Mouse (Mus musculus): ENCODE data around the gene Wdr83. TPM values are rescaled to one million over a fixed set of nuclear protein-coding genes. Genes with fewer than 3 reads are reported as not detected.
A peak's percentile ranks its signal among the peaks of the same experiment; 100 is the strongest.

Gene Wdr83
- polyA plus RNA-seq, 1 experiment from 2014 or later: 44.7 TPM

- peaks cover 40% of the 10 kb centered on the region for H3K36me3 ChIP-seq
- no peaks in the 10 kb centered on the region for H3K9me3 ChIP-seq
- no peak overlapping the region for H3K27ac ChIP-seq
- H3K27me3 ChIP-seq: no peaks in the 10 kb centered on the region
- H3K4me3 ChIP-seq: no peak overlapping the region
- no peak overlapping the region for H3K9ac ChIP-seq
- no peak overlapping the region for H3K4me2 ChIP-seq
- WGBS: 85% methylated on average over 10 of the region's 10 CpGs
- peaks cover 18% of the 10 kb centered on the region for H3K4me1 ChIP-seq
- ATAC-seq (ENCODE audit: borderline replicate concordance, extremely low read depth, low FRiP score, low TSS enrichment): no peak
Observed at GRCm38 (mm10) chr8:85074617-85075016, 6.5 kb downstream of the Wdr83 start.

- H3K4me3 ChIP-seq: no peak overlapping the region
- no peak overlapping the region for H3K27ac ChIP-seq
- H3K4me1 ChIP-seq: peaks cover 18% of the 10 kb centered on the region
- H3K4me2 ChIP-seq: no peak overlapping the region
- H3K36me3 ChIP-seq: peaks cover 40% of the 10 kb centered on the region
- no peak overlapping the region for H3K9ac ChIP-seq
- ATAC-seq (ENCODE audit: borderline replicate concordance, extremely low read depth, low FRiP score, low TSS enrichment): no peak
- H3K27me3 ChIP-seq: no peaks in the 10 kb centered on the region
- WGBS: 78% methylated on average over 10 of the region's 10 CpGs
- no peaks in the 10 kb centered on the region for H3K9me3 ChIP-seq
Observed at GRCm38 (mm10) chr8:85074167-85074566, 6.9 kb downstream of the Wdr83 start.

- no peaks in the 10 kb centered on the region for H3K27me3 ChIP-seq
Observed at GRCm38 (mm10) chr8:85073041-85073612, 8.0 kb downstream of the Wdr83 start.

GRCm38 (mm10) chr8:85072364-85072929 is 8.7 kb downstream of the Wdr83 start:
- peak overlapping the region; percentile 75 for H3K9ac ChIP-seq
- H3K9me3 ChIP-seq: no peaks in the 10 kb centered on the region
- peaks cover 18% of the 10 kb centered on the region for H3K4me1 ChIP-seq
- peaks cover 34% of the 10 kb centered on the region for H3K36me3 ChIP-seq
- no peak for ATAC-seq (ENCODE audit: borderline replicate concordance, extremely low read depth, low FRiP score, low TSS enrichment)
- peak overlapping the region; percentile 80 for H3K4me3 ChIP-seq
- no peaks in the 10 kb centered on the region for H3K27me3 ChIP-seq
- 29% methylated on average over 9 of the region's 9 CpGs for WGBS
- peak overlapping the region; percentile 95 for H3K27ac ChIP-seq
- H3K4me2 ChIP-seq: peak overlapping the region; percentile 72

More at GRCm38 (mm10) chr8:85073041-85073612, 8.0 kb downstream of the Wdr83 start:
- no peak overlapping the region for H3K9ac ChIP-seq
- H3K4me1 ChIP-seq: peaks cover 18% of the 10 kb centered on the region
- H3K27ac ChIP-seq: no peak overlapping the region
- H3K9me3 ChIP-seq: no peaks in the 10 kb centered on the region
- peaks cover 34% of the 10 kb centered on the region for H3K36me3 ChIP-seq
- no peak overlapping the region for H3K4me3 ChIP-seq
- H3K4me2 ChIP-seq: peak overlapping the region; percentile 72; the same call in 1 of the 2 replicates
- ATAC-seq (ENCODE audit: borderline replicate concordance, extremely low read depth, low FRiP score, low TSS enrichment): no peak
- WGBS: 87% methylated on average over 15 of the region's 15 CpGs

GRCm38 (mm10) chr8:85071514-85072281 is 9.4 kb downstream of the Wdr83 start, which contains the start of gene Dhps:
Dhps (plus strand) TSS chr8:85071757.
- Histone ChIP-seq H3K4me3 (peak within 1 kb of the TSS; percentile 80), H3K27me3 (no peaks in the 10 kb centered on the region), H3K27ac (peak within 1 kb of the TSS; percentile 95), H3K4me1 (peaks cover 18% of the 10 kb centered on the region), H3K36me3 (peaks cover 32% of the 10 kb centered on the region), H3K9me3 (no peaks in the 10 kb centered on the region), H3K4me2 (peak within 1 kb of the TSS; percentile 72), H3K9ac (peak within 1 kb of the TSS; percentile 75)
- under 1% methylated on average over 68 of the region's 68 CpGs for WGBS
- peak; percentile 88 for ATAC-seq (ENCODE audit: borderline replicate concordance, extremely low read depth, low FRiP score, low TSS enrichment)

GRCm38 (mm10) chr8:85071041-85071440 is 10.1 kb downstream of the Wdr83 start:
- Histone ChIP-seq H3K9ac (no peak overlapping the region), H3K4me3 (peak overlapping the region; percentile 80), H3K9me3 (no peaks in the 10 kb centered on the region), H3K4me2 (peak overlapping the region; percentile 72), H3K4me1 (peaks cover 18% of the 10 kb centered on the region), H3K27ac (peak overlapping the region; percentile 95; the same call in 1 of the 2 replicates), H3K36me3 (peaks cover 31% of the 10 kb centered on the region), H3K27me3 (no peaks in the 10 kb centered on the region)
- no peak for ATAC-seq (ENCODE audit: borderline replicate concordance, extremely low read depth, low FRiP score, low TSS enrichment)
- 71% methylated on average over 5 of the region's 5 CpGs for WGBS

GRCm38 (mm10) chr8:85067982-85068381 is 13.1 kb downstream of the Wdr83 start, which contains the start of gene Gm5741:
Gm5741 (minus strand) TSS chr8:85067982.
- no peaks in the 10 kb centered on the region for H3K9me3 ChIP-seq
- no peak within 1 kb of the TSS for H3K4me2 ChIP-seq
- no peak within 1 kb of the TSS for H3K4me3 ChIP-seq
- H3K27me3 ChIP-seq: no peaks in the 10 kb centered on the region
- H3K4me1 ChIP-seq: peaks cover 15% of the 10 kb centered on the region
- H3K9ac ChIP-seq: no peak within 1 kb of the TSS
- 0 out of 2 replicates have a peak, but pooled peaks cover 7% of the 10 kb centered on the region for H3K36me3 ChIP-seq
- ATAC-seq (ENCODE audit: borderline replicate concordance, extremely low read depth, low FRiP score, low TSS enrichment): no peak
- no peak within 1 kb of the TSS for H3K27ac ChIP-seq

GRCm38 (mm10) chr8:85067155-85067554 is 14.0 kb downstream of the Wdr83 start:
- 97% methylated on average over 2 of the region's 2 CpGs for WGBS
- no peak overlapping the region for H3K27ac ChIP-seq
- H3K36me3 ChIP-seq: 0 out of 2 replicates have a peak, but pooled peaks cover 7% of the 10 kb centered on the region
- no peaks in the 10 kb centered on the region for H3K27me3 ChIP-seq
- H3K9ac ChIP-seq: no peak overlapping the region
- no peaks in the 10 kb centered on the region for H3K9me3 ChIP-seq
- H3K4me3 ChIP-seq: no peak overlapping the region
- no peak overlapping the region for H3K4me2 ChIP-seq
- H3K4me1 ChIP-seq: peaks cover 7% of the 10 kb centered on the region
- ATAC-seq (ENCODE audit: borderline replicate concordance, extremely low read depth, low FRiP score, low TSS enrichment): no peak

GRCm38 (mm10) chr8:85065213-85065612 is 15.9 kb downstream of the Wdr83 start:
- Histone ChIP-seq H3K4me2 (no peak overlapping the region), H3K9me3 (no peaks in the 10 kb centered on the region), H3K4me3 (no peak overlapping the region), H3K4me1 (peaks cover 8% of the 10 kb centered on the region), H3K27ac (no peak overlapping the region), H3K27me3 (no peaks in the 10 kb centered on the region), H3K36me3 (0 out of 2 replicates have a peak, but pooled peaks cover 7% of the 10 kb centered on the region), H3K9ac (no peak overlapping the region)
- WGBS: 36% methylated on average over 2 of the region's 2 CpGs
- no peak for ATAC-seq (ENCODE audit: borderline replicate concordance, extremely low read depth, low FRiP score, low TSS enrichment)

- 95% methylated on average over 4 of the region's 4 CpGs for WGBS
- no peak overlapping the region for H3K9ac ChIP-seq
- H3K27me3 ChIP-seq: no peaks in the 10 kb centered on the region
- H3K4me1 ChIP-seq: peaks cover 8% of the 10 kb centered on the region
- ATAC-seq (ENCODE audit: borderline replicate concordance, extremely low read depth, low FRiP score, low TSS enrichment): no peak
- H3K36me3 ChIP-seq: 0 out of 2 replicates have a peak, but pooled peaks cover 7% of the 10 kb centered on the region
- H3K4me3 ChIP-seq: no peak overlapping the region
- H3K9me3 ChIP-seq: no peaks in the 10 kb centered on the region
- H3K27ac ChIP-seq: no peak overlapping the region
- no peak overlapping the region for H3K4me2 ChIP-seq
Observed at GRCm38 (mm10) chr8:85062603-85063002, 18.5 kb downstream of the Wdr83 start.

- no peaks in the 10 kb centered on the region for H3K9me3 ChIP-seq
- peaks cover 19% of the 10 kb centered on the region for H3K36me3 ChIP-seq
- H3K27ac ChIP-seq: no peak within 1 kb of the TSS
- peak within 1 kb of the TSS; percentile 84 for H3K4me2 ChIP-seq
- peak within 1 kb of the TSS; percentile 60 for H3K9ac ChIP-seq
- no peaks in the 10 kb centered on the region for H3K27me3 ChIP-seq
- ATAC-seq (ENCODE audit: borderline replicate concordance, extremely low read depth, low FRiP score, low TSS enrichment): peak; percentile 85
- H3K4me1 ChIP-seq: peaks cover 8% of the 10 kb centered on the region
- peak within 1 kb of the TSS; percentile 76 for H3K4me3 ChIP-seq
- under 1% methylated on average over 52 of the region's 53 CpGs for WGBS
Observed at GRCm38 (mm10) chr8:85059879-85060616, 21.1 kb downstream of the Wdr83 start, which contains the start of gene Fbxw9. Fbxw9 (plus strand) TSS chr8:85060055.
